Mouse (Mus musculus) midbrain, embryonic 15.5 days (tissue): Measurements from ENCODE around the gene Atp13a5. TPM values are rescaled to one million over a fixed set of nuclear protein-coding genes. Genes with fewer than 3 reads are reported as not detected.

Experiments used
- ATAC-seq: fragments of 200-750 bp; cut with Nextera tagmentation; replicated peaks from 2 replicates; pipeline ENCODE4 v1.8.0; 2017; ENCODE audit warnings: moderate TSS enrichment
- H3K27ac ChIP-seq: fragments of 300-500 bp; sonication (generic); 2 replicates; pipeline ENCODE4 v1.5.1; 2015; ENCODE audit warnings: mild to moderate bottlenecking, inconsistent platforms
- H3K27me3 ChIP-seq: fragments of 300-500 bp; sonication (generic); replicated peaks from 2 replicates; pipeline ENCODE4 v1.6.1; 2015; ENCODE audit warnings: inconsistent platforms
- H3K36me3 ChIP-seq: fragments of 300-500 bp; sonication (generic); replicated peaks from 2 replicates; pipeline ENCODE4 v1.6.1; 2015; ENCODE audit warnings: inconsistent platforms
- H3K4me1 ChIP-seq: fragments of 300-500 bp; sonication (generic); 2 replicates; pipeline ENCODE4 v1.6.1; 2015; ENCODE audit warnings: inconsistent platforms
- H3K4me2 ChIP-seq: fragments of 300-500 bp; sonication (generic); 2 replicates; pipeline ENCODE4 v1.6.1; 2015; ENCODE audit warnings: inconsistent platforms, mild to moderate bottlenecking, moderate library complexity
- H3K4me3 ChIP-seq: fragments of 300-500 bp; sonication (generic); 2 replicates; pipeline ENCODE4 v1.5.1; 2015; ENCODE audit warnings: mild to moderate bottlenecking, inconsistent platforms
- H3K9ac ChIP-seq: fragments of 300-500 bp; sonication (generic); 2 replicates; pipeline ENCODE4 v1.6.1; 2015; ENCODE audit warnings: mild to moderate bottlenecking, inconsistent platforms
- H3K9me3 ChIP-seq: fragments of 300-500 bp; sonication (generic); 2 replicates; pipeline ENCODE4 v1.6.1; 2016; ENCODE audit warnings: inconsistent platforms
- WGBS: fragments of 180-500 bp; shearing (Covaris S2); methylation state at CpG from one replicate; pipeline ENCODE4 v1.1.7; 2015; ENCODE audit warnings: mixed read lengths; 5-methylcytosine and 5-hydroxymethylcytosine counted together
- polyA plus RNA-seq: library from polyadenylated mRNA; unstranded; fragments of >200 nt; fragmentation: Nextera tagmentation; extraction: Ambion mirVana; gene quantifications from 2 replicates; pipeline ENCODE4 v1.2.1, GENCODE M21; 2015

Atp13a5 gene
- polyA plus RNA-seq, 1 experiment from 2014 or later, result 3.2 TPM

- H3K36me3 ChIP-seq, result no peaks in the 10 kb centered on the region
- no peak overlapping the region for H3K9ac ChIP-seq
- no peaks in the 10 kb centered on the region for H3K9me3 ChIP-seq
- 0 out of 2 replicates have a peak, but pooled peaks have one; percentile 25 for ATAC-seq
- H3K4me1 ChIP-seq, result no peaks in the 10 kb centered on the region
- H3K4me2 ChIP-seq, result no peak overlapping the region
- H3K4me3 ChIP-seq, result no peak overlapping the region
- H3K27me3 ChIP-seq, result no peaks in the 10 kb centered on the region
- H3K27ac ChIP-seq, result no peak overlapping the region
- 68% methylated on average over 1 of the region's 1 CpGs for WGBS
These were observed 183.4 kb downstream of the Atp13a5 start for GRCm38 (mm10) chr16:29195156-29195555.

DNA sequence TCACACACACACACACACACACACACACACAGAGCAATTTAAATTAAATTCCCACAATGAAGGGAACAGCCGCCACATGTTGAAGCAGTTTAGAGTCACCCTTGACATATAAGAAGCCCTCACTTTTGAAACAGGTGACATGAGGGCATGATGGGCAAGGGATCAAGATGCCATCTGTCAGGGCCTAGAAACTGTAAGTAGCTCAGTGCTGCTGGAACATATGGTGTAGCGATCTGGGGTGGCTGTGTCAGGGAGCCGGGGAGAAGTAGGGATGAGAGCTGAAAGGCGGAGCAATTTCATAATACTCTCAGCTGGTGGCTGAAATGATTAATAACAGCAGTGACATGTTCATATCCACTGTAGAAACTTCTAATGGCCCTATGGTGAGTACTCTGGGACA, 184.6 kb downstream of the Atp13a5 start:
- H3K9me3 ChIP-seq, result no peaks in the 10 kb centered on the region
- H3K27ac ChIP-seq, result no peak overlapping the region
- H3K4me1 ChIP-seq, result no peaks in the 10 kb centered on the region
- WGBS, result 56% methylated on average over 4 of the region's 4 CpGs
- no peaks in the 10 kb centered on the region for H3K36me3 ChIP-seq
- no peak overlapping the region for H3K4me2 ChIP-seq
- no peak overlapping the region for H3K9ac ChIP-seq
- H3K27me3 ChIP-seq, result no peaks in the 10 kb centered on the region
- no peak for ATAC-seq
- H3K4me3 ChIP-seq, result no peak overlapping the region

DNA sequence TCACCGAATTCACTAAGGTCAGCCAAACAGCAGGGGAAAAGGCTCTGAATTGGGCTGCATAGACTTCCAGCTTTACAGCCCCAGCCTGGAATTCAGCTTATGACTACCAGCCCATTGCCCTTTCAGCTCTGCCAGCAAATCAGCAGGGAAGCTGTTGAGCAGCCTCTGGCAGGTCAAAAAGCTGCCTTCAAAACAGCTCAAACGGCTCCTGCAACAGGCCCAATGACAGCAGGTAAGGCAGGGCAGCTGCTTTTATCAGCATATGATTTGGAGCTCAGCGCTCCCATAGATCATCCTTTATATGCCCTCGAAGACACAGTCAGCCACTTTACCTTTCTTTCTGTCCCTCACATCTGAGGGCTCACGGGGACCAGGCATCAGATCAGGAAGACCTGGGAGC, 185.6 kb downstream of the Atp13a5 start:
- H3K4me1 ChIP-seq, result no peaks in the 10 kb centered on the region
- no peak overlapping the region for H3K4me2 ChIP-seq
- H3K27ac ChIP-seq, result no peak overlapping the region
- WGBS, result 28% methylated on average over 5 of the region's 5 CpGs
- H3K4me3 ChIP-seq, result no peak overlapping the region
- ATAC-seq, result peak; percentile 61
- H3K9me3 ChIP-seq, result no peaks in the 10 kb centered on the region
- H3K9ac ChIP-seq, result no peak overlapping the region
- no peaks in the 10 kb centered on the region for H3K27me3 ChIP-seq
- no peaks in the 10 kb centered on the region for H3K36me3 ChIP-seq

Other genes with a start within 250 kb of the Atp13a5 start
- gene Hrasls, start 169.0 kb downstream of the Atp13a5 start, polyA plus RNA-seq, result 4.7 and 4.8 TPM in 2 replicates
- gene Atp13a4, start 166.1 kb upstream of the Atp13a5 start, polyA plus RNA-seq, result 1.5 and 1.7 TPM in 2 replicates
- gene Opa1, start 200.6 kb upstream of the Atp13a5 start, polyA plus RNA-seq, result 45.1 and 48.5 TPM in 2 replicates